Mouse (Mus musculus) heart, postnatal 0 days (tissue): Measurements from ENCODE around the gene 1700020N01Rik.

Experiments
- CTCF ChIP-seq: IDR thresholded peaks from 2 replicates; pipeline ENCODE4 v1.5.1; 2016; ENCODE audit warnings: antibody characterized with exemption, control low read depth, low read depth
- EP300 ChIP-seq: IDR thresholded peaks from 2 replicates; pipeline ENCODE4 v1.6.1; 2016; ENCODE audit warnings: antibody characterized with exemption, low read depth

GRCm38 (mm10) chr10:21573713-21574112 lies 19.2 kb upstream of the 1700020N01Rik start:
- no peak for TF ChIP-seq CTCF
- TF ChIP-seq EP300: 0 out of 2 replicates have a peak, but pooled peaks have one; percentile 53
